Mouse (Mus musculus) Muller cell, postnatal 12 days (primary cell): ENCODE data around the gene Apbb1.
A peak's percentile ranks its signal among the peaks of the same experiment; 100 is the strongest.

Source experiments
- DNase-seq: peaks from one replicate; pipeline ENCODE4 v3.0.0-alpha.2; 2015; ENCODE audit errors: inconsistent ontology term

The Apbb1 gene

DNA sequence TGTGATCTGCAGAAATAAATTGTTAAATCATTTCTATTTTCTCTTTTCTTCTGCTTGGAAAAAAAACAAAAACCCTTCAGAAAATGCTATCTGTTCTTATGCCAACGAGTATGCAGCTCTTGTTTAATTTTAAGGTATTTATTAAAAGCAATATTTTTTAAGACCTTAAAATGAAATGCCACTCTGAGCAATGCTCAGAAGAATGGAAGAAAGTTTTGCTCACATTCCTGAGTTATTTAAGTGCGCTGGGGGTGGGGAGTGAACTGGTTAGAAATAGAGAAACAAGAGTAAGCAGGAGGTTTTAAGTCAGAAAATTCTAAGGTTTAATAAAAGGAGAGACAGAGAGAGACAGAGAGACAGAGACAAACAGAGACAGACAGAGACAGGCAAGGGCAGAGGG lies 61.7 kb downstream of the Apbb1 start:
- DNase-seq, result peak; percentile 51

DNA sequence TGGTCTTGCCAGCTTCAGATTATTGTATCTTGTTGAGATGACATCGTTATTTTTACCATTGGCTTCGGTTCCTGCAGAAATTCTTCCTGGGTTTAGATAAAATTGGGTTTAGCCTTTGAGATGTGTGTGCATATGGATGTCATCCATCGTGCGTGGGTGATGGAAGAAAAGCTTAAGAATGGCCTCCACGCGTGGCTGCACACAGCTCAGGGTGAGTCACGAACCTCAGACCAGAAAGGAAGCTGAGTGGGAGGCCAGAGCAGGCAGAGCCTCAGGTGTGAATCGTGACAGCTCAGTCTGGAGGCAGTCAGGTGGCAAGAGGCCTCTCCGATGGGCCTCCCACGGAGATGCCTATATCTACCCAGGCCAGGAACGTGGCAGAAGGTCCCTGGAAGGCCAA lies 62.1 kb downstream of the Apbb1 start:
- DNase-seq, result peak; percentile 84

DNA sequence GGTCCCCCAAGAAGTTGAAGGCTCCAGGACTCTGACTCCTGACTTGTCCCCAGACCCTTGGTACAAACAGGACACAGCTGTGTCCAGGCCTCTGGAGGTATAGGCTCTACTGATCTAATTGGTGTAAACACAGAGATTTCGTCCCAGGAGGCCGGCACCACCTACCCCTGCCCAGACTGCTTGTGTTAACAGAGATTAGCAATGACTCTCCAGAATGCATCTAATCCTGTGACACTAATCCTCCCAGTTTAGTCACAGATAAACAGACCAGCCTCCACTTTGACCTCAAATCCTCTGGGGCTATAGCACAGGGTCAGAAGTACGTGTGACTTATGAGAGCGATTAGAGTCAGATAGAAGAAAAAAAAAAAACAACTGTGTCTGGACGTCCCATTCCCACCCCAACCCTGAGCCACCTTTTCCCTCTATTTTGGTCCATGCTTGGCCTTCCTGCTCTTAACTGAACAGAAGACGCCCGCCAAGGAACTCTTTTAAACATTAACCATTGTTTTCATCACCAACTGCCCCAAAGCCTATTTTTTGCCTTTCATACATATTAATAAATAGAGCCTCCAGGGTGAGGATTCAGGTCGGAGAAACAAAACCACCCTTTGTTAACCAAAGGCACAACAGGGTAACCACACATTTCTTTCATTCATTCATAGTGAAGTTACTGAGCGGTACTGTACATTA lies 64.6 kb downstream of the Apbb1 start:
- DNase-seq, result no peak

DNA sequence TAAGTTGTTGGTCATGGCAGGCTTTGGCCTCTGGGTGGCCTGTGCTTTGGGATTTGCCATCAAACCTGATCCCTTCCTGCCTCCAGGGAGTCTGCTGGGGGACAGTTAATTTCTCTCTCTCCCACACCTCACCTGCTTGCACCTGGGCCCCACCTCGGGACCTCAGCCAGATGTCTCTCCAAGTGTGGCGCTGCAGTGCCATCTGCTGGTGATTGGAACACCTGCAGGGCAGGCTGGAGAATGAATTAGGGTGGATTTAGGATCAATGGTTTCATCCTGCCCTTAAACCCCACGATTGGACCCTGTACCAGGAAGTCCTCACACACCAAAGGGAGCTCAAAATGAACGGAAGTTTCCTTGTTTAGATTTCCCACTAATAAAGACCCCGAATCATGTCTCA lies 66.3 kb downstream of the Apbb1 start:
- peak; percentile 27 for DNase-seq

DNA sequence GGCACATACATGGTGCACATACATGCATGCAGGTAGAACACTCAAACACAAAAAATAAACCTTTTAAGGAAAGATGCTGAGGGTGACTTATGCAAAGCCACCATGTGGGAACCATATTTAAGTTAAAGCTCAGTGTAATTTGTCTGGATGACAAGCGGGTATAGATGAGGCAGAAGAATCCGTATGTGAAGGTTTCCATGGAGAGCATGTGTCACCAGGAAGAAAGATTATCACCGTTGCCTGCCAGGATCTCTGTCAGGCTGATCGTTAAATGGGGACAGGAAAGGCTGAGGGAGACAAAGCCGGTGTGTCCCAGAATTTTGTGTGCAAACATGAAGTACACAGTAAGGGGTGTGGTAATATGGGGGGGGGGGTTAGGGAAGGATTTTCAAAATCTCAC lies 66.9 kb downstream of the Apbb1 start:
- DNase-seq, result no peak

DNA sequence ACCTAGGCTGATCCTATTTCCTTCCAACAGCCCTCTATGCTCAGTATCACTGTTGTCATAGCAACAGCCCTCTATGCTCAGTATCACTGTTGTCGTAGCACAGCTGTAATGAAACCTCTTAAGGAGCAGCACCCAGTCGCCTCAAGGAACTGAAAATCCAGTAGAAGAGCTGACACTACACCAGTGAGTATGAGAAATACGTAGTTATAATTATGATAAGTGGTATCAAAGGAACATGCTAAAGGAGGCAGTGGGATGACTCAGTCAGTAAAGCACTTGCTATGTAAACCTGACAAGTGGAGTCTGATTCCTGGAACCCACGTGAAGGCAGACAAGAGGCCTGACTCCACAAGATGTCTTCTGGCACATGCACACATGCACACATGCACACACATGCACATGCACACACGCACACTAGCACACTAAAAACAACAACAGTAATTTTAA lies 67.6 kb downstream of the Apbb1 start:
- DNase-seq, result no peak

DNA sequence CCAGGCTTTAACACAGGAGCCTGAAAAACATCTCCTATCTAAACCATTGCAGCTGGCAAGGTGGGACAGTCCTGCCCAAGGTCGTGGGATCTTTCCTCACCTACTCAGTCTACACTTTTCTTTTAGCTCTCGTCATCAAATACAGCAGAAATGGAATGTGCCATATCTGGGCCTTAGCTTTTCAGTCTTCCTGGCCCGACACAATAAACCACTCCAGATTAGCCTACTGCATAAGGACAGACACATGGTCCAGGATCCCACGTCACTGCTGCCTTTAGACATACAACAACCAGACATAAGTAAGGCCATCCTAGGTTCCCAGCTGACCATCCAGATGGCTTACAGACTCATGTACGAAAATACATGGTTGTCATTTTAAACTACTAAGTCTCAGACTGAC lies 71.3 kb downstream of the Apbb1 start:
- DNase-seq, result no peak
